Mouse (Mus musculus): ENCODE data around the gene Ube2f. TPM values are rescaled to one million over a fixed set of nuclear protein-coding genes. Genes with fewer than 3 reads are reported as not detected.
A peak's percentile ranks its signal among the peaks of the same experiment; 100 is the strongest.

Gene Ube2f
- polyA plus RNA-seq, 1 experiment from 2014 or later = 60.2 TPM

GRCm38 (mm10) chr1:91248242-91248641 is 1.9 kb upstream of the Ube2f start:
- no peaks in the 10 kb centered on the region for H3K27me3 ChIP-seq (ENCODE audit: control insufficient read depth, insufficient read depth, low read length)
- no peak overlapping the region for H3K27ac ChIP-seq (ENCODE audit: low read depth, low read length)
- H3K4me3 ChIP-seq (ENCODE audit: low read depth, low read length) = no peak overlapping the region
- no peaks in the 10 kb centered on the region for H3K9me3 ChIP-seq (ENCODE audit: control insufficient read depth, low read length)
- H3K9ac ChIP-seq (replicated peaks; ENCODE audit: low read depth, low read length) = no peak overlapping the region
- peaks cover 18% of the 10 kb centered on the region for H3K4me1 ChIP-seq (ENCODE audit: control insufficient read depth, insufficient read depth, low read length)
- no peak for ATAC-seq (ENCODE audit: low read depth)
- H3K4me2 ChIP-seq (ENCODE audit: low read depth, low read length) = no peak overlapping the region
- 94% methylated on average over 5 of the region's 5 CpGs for WGBS
- no peaks in the 10 kb centered on the region for H3K36me3 ChIP-seq (ENCODE audit: control insufficient read depth, insufficient read depth, low read length)

GRCm38 (mm10) chr1:91248970-91249369 is 1.1 kb upstream of the Ube2f start:
- Histone ChIP-seq H3K4me1 (ENCODE audit: control insufficient read depth, insufficient read depth, low read length) (peaks cover 18% of the 10 kb centered on the region), H3K9me3 (ENCODE audit: control insufficient read depth, low read length) (no peaks in the 10 kb centered on the region), H3K9ac (replicated peaks; ENCODE audit: low read depth, low read length) (no peak overlapping the region), H3K4me3 (ENCODE audit: low read depth, low read length) (no peak overlapping the region), H3K27ac (ENCODE audit: low read depth, low read length) (no peak overlapping the region), H3K27me3 (ENCODE audit: control insufficient read depth, insufficient read depth, low read length) (no peaks in the 10 kb centered on the region), H3K36me3 (ENCODE audit: control insufficient read depth, insufficient read depth, low read length) (no peaks in the 10 kb centered on the region), H3K4me2 (ENCODE audit: low read depth, low read length) (peak overlapping the region; percentile 72)
- ATAC-seq (ENCODE audit: low read depth) = no peak
- WGBS = 50% methylated on average over 4 of the region's 4 CpGs

- Histone ChIP-seq H3K4me2 (ENCODE audit: low read depth, low read length) (peak overlapping the region; percentile 88), H3K9ac (replicated peaks; ENCODE audit: low read depth, low read length) (peak overlapping the region; percentile 94), H3K4me1 (ENCODE audit: control insufficient read depth, insufficient read depth, low read length) (peaks cover 18% of the 10 kb centered on the region), H3K36me3 (ENCODE audit: control insufficient read depth, insufficient read depth, low read length) (no peaks in the 10 kb centered on the region), H3K27me3 (ENCODE audit: control insufficient read depth, insufficient read depth, low read length) (no peaks in the 10 kb centered on the region), H3K9me3 (ENCODE audit: control insufficient read depth, low read length) (no peaks in the 10 kb centered on the region), H3K27ac (ENCODE audit: low read depth, low read length) (peak overlapping the region; percentile 80), H3K4me3 (ENCODE audit: low read depth, low read length) (peak overlapping the region; percentile 92)
- peak; percentile 56 for ATAC-seq (ENCODE audit: low read depth)
- WGBS = under 1% methylated on average over 44 of the region's 70 CpGs
These were observed 477 bp downstream of the Ube2f start for GRCm38 (mm10) chr1:91250415-91251147.

GRCm38 (mm10) chr1:91251148-91251650 is 1.1 kb downstream of the Ube2f start:
- ATAC-seq (ENCODE audit: low read depth) = no peak
- no peaks in the 10 kb centered on the region for H3K27me3 ChIP-seq (ENCODE audit: control insufficient read depth, insufficient read depth, low read length)
- WGBS = 56% methylated on average over 5 of the region's 5 CpGs
- no peaks in the 10 kb centered on the region for H3K9me3 ChIP-seq (ENCODE audit: control insufficient read depth, low read length)
- H3K4me2 ChIP-seq (ENCODE audit: low read depth, low read length) = peak overlapping the region; percentile 88
- peaks cover 18% of the 10 kb centered on the region for H3K4me1 ChIP-seq (ENCODE audit: control insufficient read depth, insufficient read depth, low read length)
- H3K36me3 ChIP-seq (ENCODE audit: control insufficient read depth, insufficient read depth, low read length) = no peaks in the 10 kb centered on the region
- H3K4me3 ChIP-seq (ENCODE audit: low read depth, low read length) = peak overlapping the region; percentile 92
- no peak overlapping the region; the same call in 1 of the 2 replicates for H3K27ac ChIP-seq (ENCODE audit: low read depth, low read length)
- peak overlapping the region; percentile 94 for H3K9ac ChIP-seq (replicated peaks; ENCODE audit: low read depth, low read length)

DNA sequence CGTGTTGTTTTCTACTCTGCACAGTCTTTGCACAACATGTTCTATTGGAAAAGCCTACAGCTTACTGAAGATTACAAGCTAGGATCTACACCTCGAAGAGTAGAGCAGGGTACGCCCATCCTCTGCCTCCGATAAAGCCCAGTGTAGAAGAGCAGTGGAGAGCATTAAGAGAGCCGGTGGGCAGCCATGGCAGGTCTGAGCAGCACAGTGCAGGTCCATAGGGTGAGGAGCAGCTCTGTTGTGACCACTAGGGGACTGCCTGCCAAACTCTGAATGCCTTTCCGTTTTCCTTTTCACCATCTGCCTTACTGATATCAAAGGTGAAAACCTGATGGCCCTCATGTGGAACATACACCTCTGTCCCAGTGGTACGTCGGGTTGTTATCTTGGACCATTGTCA is 1.8 kb downstream of the Ube2f start:
- Histone ChIP-seq H3K27me3 (ENCODE audit: control insufficient read depth, insufficient read depth, low read length) (no peaks in the 10 kb centered on the region), H3K9me3 (ENCODE audit: control insufficient read depth, low read length) (no peaks in the 10 kb centered on the region), H3K4me1 (ENCODE audit: control insufficient read depth, insufficient read depth, low read length) (peaks cover 18% of the 10 kb centered on the region), H3K27ac (ENCODE audit: low read depth, low read length) (no peak overlapping the region), H3K9ac (replicated peaks; ENCODE audit: low read depth, low read length) (no peak overlapping the region), H3K36me3 (ENCODE audit: control insufficient read depth, insufficient read depth, low read length) (no peaks in the 10 kb centered on the region), H3K4me3 (ENCODE audit: low read depth, low read length) (no peak overlapping the region), H3K4me2 (ENCODE audit: low read depth, low read length) (peak overlapping the region; percentile 5; the same call in 1 of the 2 replicates)
- no peak for ATAC-seq (ENCODE audit: low read depth)
- 71% methylated on average over 8 of the region's 8 CpGs for WGBS

DNA sequence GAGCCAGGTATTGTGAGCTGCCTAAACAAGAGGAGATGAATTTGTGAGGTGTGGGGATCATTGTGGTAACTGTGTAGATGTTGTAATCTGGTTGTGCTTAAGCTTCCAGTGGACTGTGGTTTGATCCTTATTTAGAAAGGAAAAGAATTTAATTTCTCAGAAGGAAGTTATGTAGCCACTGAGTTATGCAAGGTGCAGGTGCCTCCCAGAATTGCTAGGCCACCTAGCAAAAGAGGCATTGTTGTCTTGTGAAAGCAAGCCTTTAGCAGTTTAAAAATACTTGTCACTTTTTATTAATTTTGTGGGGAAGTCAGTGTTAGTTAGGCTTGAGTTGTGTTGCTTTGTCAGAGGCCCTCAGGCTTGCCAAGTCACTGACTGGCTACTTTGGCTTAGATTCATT is 7.8 kb downstream of the Ube2f start:
- H3K9ac ChIP-seq (replicated peaks; ENCODE audit: low read depth, low read length) = no peak overlapping the region
- no peaks in the 10 kb centered on the region for H3K27me3 ChIP-seq (ENCODE audit: control insufficient read depth, insufficient read depth, low read length)
- H3K4me3 ChIP-seq (ENCODE audit: low read depth, low read length) = no peak overlapping the region
- no peaks in the 10 kb centered on the region for H3K36me3 ChIP-seq (ENCODE audit: control insufficient read depth, insufficient read depth, low read length)
- no peak for ATAC-seq (ENCODE audit: low read depth)
- H3K9me3 ChIP-seq (ENCODE audit: control insufficient read depth, low read length) = no peaks in the 10 kb centered on the region
- H3K4me1 ChIP-seq (ENCODE audit: control insufficient read depth, insufficient read depth, low read length) = no peaks in the 10 kb centered on the region
- H3K27ac ChIP-seq (ENCODE audit: low read depth, low read length) = no peak overlapping the region
- no peak overlapping the region for H3K4me2 ChIP-seq (ENCODE audit: low read depth, low read length)

DNA sequence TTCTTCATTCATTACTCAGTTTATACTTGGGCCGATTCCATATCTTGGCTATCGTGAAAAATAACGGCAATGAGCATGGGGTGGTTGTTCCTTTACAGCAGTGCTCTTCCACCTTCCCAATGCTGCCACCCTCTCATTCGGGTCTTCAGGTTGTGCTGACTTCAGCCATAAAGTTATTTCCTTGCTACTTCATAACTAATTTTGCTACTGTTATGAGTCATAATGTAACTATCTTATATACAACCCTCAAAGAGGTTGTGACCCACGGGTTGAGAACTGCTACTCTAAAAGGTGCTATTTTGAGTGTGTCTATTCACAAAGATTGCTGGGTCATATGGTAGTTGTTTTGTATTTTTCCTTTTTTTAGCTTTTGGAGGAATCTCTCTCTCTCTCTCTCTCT is 9.7 kb downstream of the Ube2f start:
- Histone ChIP-seq H3K9me3 (ENCODE audit: control insufficient read depth, low read length) (no peaks in the 10 kb centered on the region), H3K4me3 (ENCODE audit: low read depth, low read length) (no peak overlapping the region), H3K27me3 (ENCODE audit: control insufficient read depth, insufficient read depth, low read length) (no peaks in the 10 kb centered on the region), H3K36me3 (ENCODE audit: control insufficient read depth, insufficient read depth, low read length) (0 out of 2 replicates have a peak, but pooled peaks cover 3% of the 10 kb centered on the region), H3K9ac (replicated peaks; ENCODE audit: low read depth, low read length) (no peak overlapping the region), H3K4me1 (ENCODE audit: control insufficient read depth, insufficient read depth, low read length) (no peaks in the 10 kb centered on the region), H3K4me2 (ENCODE audit: low read depth, low read length) (no peak overlapping the region), H3K27ac (ENCODE audit: low read depth, low read length) (no peak overlapping the region)
- ATAC-seq (ENCODE audit: low read depth) = no peak
- WGBS = 94% methylated on average over 5 of the region's 5 CpGs

DNA sequence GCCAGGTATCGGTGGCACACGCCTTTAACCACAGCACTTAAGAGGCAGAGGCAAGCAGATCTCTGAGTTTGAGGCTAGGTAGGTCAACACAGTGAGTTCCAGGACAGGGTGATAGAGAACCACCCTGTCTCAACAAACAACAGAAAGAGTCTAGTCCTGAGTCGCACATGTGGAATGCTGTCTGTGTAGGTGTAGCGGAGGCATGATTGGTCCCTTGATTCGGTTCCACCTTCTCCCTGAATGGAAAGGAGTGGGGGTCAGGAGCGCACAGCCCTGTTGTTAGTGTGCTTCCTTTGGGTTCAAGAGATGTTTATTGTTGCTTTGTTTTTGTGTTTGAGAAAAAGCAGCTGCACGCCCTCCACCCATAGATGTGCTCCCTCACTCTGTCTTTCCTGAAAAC is 12.4 kb downstream of the Ube2f start:
- Histone ChIP-seq H3K27me3 (ENCODE audit: control insufficient read depth, insufficient read depth, low read length) (no peaks in the 10 kb centered on the region), H3K4me2 (ENCODE audit: low read depth, low read length) (no peak overlapping the region), H3K36me3 (ENCODE audit: control insufficient read depth, insufficient read depth, low read length) (peaks cover 12% of the 10 kb centered on the region), H3K27ac (ENCODE audit: low read depth, low read length) (no peak overlapping the region), H3K9me3 (ENCODE audit: control insufficient read depth, low read length) (no peaks in the 10 kb centered on the region), H3K9ac (replicated peaks; ENCODE audit: low read depth, low read length) (no peak overlapping the region), H3K4me1 (ENCODE audit: control insufficient read depth, insufficient read depth, low read length) (no peaks in the 10 kb centered on the region), H3K4me3 (ENCODE audit: low read depth, low read length) (no peak overlapping the region)
- no peak for ATAC-seq (ENCODE audit: low read depth)
- WGBS = 90% methylated on average over 7 of the region's 7 CpGs

- no peaks in the 10 kb centered on the region for H3K9me3 ChIP-seq (ENCODE audit: control insufficient read depth, low read length)
- peaks cover 7% of the 10 kb centered on the region for H3K36me3 ChIP-seq (ENCODE audit: control insufficient read depth, insufficient read depth, low read length)
- H3K9ac ChIP-seq (replicated peaks; ENCODE audit: low read depth, low read length) = no peak overlapping the region
- H3K4me1 ChIP-seq (ENCODE audit: control insufficient read depth, insufficient read depth, low read length) = no peaks in the 10 kb centered on the region
- 87% methylated on average over 2 of the region's 2 CpGs for WGBS
- no peaks in the 10 kb centered on the region for H3K27me3 ChIP-seq (ENCODE audit: control insufficient read depth, insufficient read depth, low read length)
- ATAC-seq (ENCODE audit: low read depth) = no peak
- no peak overlapping the region for H3K27ac ChIP-seq (ENCODE audit: low read depth, low read length)
- H3K4me3 ChIP-seq (ENCODE audit: low read depth, low read length) = no peak overlapping the region
- H3K4me2 ChIP-seq (ENCODE audit: low read depth, low read length) = no peak overlapping the region
These were observed 22.2 kb downstream of the Ube2f start for GRCm38 (mm10) chr1:91272260-91272659.

Measured in neural tube, embryonic 14.5 days (tissue).